Mouse (Mus musculus) cerebral cortex, adult 2 months (tissue): ENCODE results near the gene Hydin.

Source experiments
- WGBS: fragments of 180-500 bp; shearing (Covaris S2); methylation state at CpG from one replicate; pipeline ENCODE4 v1.1.7; 2018; 5-methylcytosine and 5-hydroxymethylcytosine counted together

Gene Hydin

DNA sequence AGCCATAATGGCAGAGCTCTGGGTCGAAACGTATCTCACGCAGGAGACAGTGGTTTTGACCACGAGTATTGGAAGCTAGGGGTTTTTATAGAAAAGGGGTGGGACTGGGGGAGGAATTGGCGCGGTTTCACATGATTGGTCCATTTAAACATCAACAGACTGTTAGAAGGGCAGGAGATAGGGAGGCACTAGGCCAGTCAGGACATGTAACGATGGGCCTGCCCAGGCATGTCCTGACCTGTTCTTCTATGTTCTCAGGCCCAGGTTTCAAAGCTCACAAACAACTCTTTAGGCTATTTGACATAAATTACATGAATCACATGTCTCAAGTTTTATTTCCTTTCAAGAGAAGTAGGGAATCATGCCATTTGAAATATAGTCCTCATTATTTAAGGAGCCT lies 255.7 kb downstream of the Hydin start:
- WGBS, result 90% methylated on average over 7 of the region's 7 CpGs

DNA sequence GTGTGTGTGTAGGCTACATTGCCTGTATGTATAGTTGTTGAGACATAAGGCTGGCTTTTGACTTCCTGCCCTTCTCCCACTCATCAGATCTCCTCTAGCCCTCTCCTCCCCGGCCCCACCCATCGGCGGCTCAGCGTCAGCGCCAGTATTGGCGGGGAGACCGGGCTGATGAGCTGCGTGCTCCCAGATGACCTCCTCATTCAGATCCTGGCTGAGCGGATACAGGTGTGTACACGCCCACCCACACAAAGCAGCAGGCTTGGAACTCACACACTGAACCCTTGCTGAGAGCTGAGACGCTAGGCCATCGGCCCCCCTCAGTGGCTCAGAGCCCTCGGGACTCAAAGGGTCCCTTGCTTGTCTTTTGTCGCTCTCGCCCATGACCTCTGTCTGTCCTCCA lies 256.2 kb downstream of the Hydin start:
- WGBS, result 73% methylated on average over 15 of the region's 15 CpGs

DNA sequence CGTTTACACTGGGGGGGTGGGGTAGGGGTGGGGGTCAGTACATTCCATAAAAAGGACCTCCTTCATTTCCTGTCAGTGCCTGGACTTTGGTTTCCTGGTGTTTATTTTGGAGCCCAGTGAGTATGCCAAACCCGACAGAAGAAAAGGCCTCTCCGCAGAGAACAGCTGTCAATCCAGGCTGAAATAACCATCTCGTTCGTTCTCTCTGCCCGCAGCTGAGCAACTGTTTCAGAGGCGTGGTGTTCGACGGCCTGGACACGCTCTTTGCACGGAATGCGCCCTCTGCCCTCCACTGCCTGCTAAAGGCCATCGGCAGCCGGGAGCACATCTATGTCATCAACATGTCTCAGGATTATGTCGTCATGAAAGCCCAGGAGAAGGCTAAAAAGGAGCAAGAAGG lies 258.5 kb downstream of the Hydin start:
- WGBS, result 61% methylated on average over 15 of the region's 15 CpGs

DNA sequence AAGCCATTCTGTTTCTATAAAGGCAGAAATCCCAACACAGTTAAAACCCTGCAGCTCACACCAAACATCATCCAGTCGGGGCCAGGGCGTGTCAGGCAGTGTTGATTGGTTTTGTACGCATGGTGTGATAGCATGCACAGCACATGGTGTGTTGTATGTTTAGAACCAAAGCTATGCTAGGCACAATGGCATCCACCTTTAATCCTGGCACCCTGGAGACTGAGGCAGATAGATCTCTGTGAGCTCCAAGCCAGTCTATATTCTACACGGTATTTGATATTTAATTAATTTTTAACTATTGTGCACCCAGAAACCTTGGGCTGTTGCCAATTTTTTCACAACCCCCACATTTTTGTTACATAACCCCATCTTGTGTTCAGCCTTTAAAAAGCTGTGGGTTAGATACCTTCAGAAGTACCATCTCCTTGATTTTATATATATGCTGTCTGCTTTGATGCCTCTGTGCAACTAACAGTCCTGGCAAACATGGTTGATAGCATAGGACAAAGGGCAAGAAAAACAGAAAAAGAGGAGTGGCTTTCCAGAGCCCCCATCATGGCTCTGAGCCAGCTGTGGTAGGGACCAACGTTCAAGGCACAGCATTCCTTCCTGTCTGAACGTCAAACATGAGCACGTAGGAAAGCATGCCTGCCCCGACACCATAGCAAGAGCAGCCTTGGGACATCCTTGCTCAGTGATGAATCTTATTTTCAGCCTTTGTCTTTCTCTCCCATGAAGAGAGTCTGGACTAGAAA lies 263.4 kb downstream of the Hydin start:
- 62% methylated on average over 8 of the region's 8 CpGs for WGBS

DNA sequence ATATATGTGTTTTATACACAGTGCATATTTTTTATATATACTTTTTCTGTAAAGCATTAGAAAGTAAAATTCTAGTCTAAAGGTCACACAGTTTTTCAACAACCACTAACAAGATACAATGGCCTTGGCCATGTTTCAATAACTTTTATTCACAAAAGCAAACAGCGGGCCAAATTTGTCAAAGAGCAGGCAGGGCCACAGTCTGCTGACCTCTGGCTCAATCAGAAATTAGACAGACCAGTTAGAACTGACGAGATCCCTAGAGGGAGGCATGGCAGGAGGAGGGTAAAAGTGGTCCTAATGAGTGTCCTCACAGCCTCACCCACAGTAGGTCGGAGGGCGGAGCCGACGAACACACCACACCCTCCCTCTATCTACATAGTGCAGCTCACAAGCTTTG lies 267.0 kb downstream of the Hydin start:
- 88% methylated on average over 6 of the region's 6 CpGs for WGBS

DNA sequence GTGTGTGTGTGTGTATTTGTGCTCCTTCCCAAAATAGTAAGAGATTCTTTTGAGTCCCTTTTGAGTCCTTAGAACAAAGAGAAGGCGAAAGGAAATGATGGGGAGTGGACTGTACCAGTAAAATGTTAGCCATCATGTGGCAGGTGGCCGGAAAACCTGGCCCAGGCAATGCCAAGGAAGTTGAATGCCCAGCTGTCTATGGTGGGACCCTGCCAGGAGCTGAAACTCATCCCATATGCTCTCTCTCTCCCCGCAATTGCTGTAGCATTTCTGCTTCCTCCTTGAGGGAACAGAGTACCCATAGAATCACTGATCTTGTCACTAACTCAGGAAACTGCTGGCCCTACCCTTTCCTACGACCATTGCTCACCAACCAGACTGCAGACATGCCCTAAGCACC lies 271.1 kb downstream of the Hydin start:
- WGBS, result 54% methylated on average over 4 of the region's 4 CpGs

DNA sequence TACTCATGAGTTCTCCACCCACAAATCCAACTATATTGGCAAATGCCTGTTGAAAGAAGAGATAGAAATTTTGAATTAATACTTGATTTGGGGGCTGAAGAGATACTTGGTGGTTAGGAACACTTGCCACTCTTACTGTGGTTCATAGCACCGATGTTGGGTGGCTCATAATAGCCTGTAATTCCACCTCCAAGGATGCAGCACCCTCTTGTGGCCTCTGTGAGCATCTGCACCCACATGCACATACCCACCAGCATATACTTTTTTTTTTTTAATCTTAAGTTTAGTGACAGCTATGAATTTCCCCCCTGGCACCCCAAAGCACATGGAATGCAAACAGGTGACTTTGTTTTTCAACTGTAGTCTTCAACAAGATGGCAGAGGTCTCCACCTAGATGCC lies 283.6 kb downstream of the Hydin start:
- 81% methylated on average over 1 of the region's 1 CpGs for WGBS

DNA sequence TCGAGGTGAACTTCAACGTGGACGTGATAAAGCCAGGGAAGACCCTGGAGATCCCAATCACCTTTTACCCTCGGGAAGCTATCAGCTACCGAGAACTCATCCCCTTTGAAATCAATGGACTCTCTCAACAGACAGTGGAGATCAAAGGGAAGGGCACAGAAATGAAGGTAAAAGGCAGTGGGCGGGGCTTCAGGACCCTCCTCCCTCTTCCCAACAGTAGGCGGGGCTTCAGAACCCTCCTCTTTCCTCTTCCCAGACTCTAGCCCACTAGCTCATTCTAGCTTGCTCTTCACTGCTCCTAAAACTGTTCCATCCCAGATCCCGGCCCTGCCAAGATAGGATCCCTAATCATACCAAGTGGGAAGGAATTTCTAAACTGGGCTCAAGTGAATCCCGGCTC lies 325.9 kb downstream of the Hydin start:
- WGBS, result 81% methylated on average over 9 of the region's 9 CpGs

DNA sequence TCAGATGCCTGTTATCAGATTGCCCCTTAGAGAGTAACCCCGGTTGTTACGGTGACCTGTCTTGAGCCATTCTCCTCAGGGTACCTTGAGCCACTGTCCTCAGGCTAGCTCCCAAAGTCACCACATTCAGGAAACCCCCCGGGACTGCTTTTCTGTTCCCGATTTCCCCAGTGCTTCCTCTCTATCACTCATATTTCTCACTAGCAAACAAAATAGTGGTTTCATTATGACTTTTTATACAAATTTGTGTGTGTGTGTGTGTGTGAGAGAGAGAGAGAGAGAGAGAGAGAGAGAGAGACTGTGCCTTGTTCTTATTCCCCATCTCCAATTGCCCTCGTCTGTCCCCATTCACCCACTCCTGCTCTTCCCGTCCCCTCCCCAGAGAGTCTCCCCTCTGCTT lies 327.4 kb downstream of the Hydin start:
- WGBS, result 86% methylated on average over 6 of the region's 6 CpGs

DNA sequence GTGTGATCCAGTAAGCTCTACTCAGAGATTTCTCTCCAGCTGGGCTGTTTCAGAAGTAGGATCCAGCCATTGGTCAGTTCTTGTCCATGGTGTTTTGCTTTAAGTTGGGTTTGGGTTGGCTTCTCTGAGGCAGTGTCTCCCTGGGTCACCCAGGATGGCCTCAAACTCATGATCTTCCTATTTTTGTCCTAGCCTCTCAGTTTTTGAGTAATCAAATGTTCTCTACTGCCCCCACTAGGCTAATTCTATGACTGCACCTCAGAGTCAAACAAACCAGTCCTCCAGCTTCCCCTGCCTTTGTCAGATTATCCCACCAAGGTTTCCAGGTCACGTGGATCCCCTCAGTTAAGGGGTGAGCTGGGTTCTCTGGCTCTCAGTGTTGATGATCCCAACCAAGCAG lies 337.8 kb downstream of the Hydin start:
- WGBS, result 10% methylated on average over 1 of the region's 1 CpGs

DNA sequence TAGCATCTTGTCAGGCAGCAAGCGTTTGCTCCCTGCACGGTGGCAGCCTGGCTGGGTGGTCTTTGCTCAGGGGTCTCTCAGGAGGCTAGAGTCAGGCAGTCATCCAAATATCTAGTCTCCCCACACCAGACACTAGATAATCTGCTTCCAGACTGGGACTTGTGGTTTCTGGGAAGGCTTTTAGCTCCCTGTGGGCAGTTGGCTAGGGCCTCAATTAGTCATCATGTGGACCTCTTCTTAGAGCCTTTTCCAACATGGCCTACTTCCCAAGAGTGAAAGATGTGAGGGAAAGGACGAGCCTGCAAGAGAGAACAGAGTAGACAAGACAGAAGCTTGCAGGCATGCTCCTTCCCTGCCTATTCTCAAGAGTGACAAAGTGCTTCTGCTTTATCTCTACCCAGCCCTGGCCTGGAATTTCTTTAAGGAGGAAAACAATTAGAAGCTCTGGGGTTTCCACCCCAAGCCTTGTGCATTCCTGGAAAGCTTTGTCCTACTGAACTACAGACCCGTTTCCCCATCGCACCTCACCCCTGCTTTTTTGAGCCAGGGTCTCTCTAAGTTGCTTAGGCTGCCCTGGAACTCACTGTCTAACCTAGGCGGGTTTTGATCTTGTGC lies 338.7 kb downstream of the Hydin start:
- WGBS, result 70% methylated on average over 6 of the region's 6 CpGs

DNA sequence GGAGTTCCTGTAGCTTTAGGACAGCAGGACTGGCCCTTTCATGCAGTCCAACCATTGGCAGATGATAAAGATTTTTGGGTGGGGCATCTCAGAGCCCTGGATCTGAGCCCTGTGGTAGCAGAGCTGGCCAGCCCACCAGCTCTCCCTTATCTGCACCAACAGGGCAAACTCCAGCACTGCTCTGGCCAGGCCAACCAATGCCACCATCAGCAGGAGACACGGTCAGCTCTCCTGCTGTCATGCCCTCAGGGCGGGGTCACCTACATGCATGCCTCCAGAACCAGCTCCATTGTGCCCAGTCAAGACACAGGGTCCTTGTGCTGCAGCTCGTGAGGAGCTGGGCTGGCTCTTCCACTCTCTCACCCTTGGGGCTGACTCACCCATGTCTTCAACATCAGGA lies 349.0 kb downstream of the Hydin start:
- 84% methylated on average over 3 of the region's 3 CpGs for WGBS

DNA sequence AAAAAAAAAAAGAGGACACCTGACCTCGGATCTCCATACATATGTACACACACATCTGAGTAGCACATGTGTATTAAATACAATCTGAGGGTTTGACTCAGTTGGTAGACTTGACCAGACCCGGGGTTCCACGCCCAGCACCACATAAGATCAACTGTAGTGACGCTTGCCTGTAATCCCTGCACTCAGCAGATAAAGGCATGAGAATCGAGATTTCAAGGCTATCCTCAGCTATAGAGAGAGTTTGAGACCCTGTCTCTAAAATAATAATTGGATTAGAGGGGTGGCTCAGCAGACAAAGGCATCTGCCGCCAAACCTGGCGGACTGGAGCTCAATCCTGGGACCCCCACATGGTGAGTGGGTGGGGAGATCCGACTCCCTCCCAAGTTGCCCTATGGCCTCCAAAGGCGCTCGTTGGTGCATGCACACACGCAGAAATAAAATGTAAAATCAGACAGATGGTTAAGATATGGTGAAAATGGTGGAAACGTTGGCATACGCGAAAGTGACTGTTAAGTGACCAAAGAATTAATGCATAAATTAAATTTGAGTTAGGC lies 351.1 kb downstream of the Hydin start:
- WGBS, result 18% methylated on average over 14 of the region's 14 CpGs

DNA sequence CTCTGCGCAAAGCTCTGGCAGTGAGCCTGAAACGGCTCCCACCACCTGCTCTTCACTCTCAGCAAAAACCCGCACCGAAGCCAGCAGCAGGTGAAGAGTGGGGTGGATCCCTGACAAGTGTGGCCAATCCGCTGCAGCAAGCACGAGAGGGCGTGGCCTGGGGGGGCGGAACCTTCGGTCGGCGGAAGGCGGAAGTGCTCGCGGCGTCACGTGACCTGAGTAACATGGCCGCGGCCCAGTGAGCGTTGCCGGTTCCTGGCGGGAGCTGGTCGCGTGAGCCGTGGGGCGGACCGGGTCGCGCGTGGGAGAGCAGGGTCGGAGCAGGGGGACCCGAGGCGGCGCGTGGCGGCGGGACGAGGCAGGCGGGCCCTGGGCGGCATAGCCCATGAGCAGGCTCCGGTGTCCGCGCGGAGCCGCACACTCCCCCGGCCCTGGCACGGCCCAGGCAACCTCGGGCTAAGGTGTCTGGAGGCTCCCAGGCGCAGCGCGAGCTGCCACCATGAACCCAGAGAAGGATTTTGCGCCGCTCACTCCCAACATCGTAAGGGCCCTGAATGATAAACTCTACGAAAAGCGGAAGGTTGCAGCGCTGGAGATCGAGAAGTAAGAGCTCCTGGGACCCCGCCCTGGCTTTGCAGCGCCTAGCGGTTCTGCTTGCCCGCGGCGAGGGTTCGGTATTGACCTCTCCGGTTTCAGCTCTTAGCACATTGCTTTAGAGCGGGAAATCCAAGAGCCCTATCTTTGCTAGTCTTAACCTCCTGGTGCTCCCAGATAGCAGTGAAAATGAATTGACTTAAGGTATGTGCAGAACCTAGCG lies 351.8 kb downstream of the Hydin start, which contains the start of gene Vac14:
TSS of gene Vac14 (plus strand) at position 195 of the 817 bp plus-strand sequence.
- WGBS, result under 1% methylated on average over 67 of the region's 67 CpGs

DNA sequence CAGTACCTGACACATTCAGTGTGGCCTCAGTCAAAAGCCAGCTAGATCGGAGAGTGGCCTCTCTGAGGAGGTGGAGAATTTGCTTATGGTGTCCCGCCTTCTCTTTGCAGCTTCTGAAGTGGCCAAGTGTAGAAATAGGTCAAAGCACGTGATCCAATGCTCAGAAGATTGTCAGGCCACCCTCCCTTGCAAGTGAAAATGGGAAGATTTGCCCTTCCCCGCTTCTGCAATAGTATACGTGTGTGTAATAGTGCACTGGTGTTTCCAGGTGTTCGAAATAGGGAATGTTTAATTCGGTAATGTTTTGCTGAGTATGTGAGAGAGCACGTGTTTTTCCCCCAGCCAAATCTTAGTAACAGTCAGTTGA lies 352.4 kb downstream of the Hydin start:
- 15% methylated on average over 8 of the region's 8 CpGs for WGBS

DNA sequence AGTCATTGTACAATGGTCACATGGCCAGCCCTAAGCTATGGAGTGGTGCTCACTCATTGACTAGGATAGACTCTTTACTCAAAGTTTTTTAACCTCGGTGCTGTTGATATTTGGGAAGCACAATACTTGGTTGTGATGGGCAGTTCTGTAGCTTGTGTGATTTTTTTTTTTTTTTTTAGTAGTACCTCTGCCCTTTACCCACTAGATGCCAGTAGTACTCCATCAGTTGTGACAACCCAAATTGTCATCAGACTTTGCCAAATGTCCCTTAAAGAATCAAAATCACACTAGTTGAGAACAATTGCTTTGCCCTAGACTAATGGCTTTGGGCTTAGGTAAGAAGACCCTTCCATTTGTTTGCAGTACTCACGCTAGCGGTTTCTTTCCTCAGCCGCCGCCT lies 353.1 kb downstream of the Hydin start:
- WGBS, result 76% methylated on average over 5 of the region's 5 CpGs

DNA sequence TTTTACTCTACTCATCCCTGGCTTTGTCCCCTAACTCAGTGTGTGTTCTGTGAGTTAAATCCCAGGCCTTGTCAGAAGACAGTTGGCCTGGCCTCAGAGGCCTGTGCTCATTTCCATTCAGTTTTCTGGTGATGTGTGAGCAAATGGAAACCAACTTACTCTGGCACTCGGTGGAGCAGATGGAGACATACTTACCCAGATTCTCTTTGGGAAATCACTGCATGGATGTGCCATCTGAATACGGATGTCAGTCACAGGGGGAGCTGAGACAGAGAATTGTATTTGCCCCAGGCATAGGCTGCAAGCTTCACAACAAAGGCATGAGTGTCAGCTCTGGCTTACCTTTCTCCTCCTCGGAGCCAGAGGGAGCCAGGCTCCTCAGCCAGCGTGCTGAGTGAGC lies 359.7 kb downstream of the Hydin start:
- 56% methylated on average over 4 of the region's 4 CpGs for WGBS

DNA sequence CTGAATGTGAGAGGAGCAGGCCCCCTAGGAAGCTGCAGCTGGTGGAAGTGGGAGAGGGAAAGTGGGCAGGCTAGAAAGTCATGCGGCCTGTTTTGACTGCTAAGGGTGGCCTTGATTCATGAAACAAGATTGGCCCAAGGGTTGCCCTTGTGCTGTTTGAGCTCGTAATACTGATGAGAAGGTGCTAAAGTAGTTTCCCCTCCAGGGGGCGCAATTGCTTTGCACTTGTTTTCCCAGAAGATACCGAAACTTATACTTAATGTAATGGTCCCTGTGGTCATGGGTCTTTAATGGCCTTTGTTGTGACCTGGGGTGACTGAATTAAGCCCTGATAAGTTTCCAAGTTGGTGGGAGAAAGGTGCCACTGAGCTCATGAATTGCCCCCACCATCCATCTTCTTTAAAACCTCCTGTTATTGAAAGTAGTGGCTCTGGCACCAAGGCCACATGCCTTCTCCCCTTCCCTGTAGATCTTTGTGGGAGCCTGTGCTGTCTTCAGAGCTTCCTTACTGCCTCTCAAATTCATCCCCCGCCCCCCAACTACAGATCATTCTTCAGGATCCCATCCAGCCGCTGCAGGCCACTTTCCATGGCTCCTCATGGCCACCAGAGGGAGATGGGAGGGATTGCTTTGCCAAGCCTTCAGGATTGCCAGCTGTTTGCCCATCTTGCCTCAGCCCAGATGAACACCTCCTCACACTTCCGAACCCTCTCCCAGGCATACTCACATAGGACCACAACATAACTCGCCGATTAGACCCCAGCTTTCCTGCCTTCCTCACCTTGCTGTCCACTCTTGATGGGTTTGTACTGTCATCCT lies 362.7 kb downstream of the Hydin start:
- 59% methylated on average over 9 of the region's 9 CpGs for WGBS

DNA sequence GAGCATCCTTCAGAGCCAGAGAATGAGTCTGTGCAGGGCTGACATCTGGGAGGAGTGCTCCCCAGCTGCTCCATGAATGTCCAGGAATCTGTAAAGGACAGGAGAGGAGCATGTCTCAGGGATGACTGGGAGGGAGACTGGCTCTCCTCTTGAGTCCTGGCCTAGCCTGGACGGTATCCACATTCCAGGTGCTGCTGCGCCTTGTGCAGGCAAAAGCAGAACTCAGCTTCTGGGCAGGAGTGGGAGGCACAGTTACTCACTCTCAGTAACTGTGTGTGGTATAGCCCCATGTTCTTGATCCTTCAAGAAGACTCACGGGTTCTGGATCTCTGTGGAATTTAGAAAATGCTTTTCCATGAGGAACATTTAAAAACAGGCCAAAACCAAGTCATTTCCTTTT lies 363.3 kb downstream of the Hydin start:
- WGBS, result 67% methylated on average over 3 of the region's 3 CpGs

DNA sequence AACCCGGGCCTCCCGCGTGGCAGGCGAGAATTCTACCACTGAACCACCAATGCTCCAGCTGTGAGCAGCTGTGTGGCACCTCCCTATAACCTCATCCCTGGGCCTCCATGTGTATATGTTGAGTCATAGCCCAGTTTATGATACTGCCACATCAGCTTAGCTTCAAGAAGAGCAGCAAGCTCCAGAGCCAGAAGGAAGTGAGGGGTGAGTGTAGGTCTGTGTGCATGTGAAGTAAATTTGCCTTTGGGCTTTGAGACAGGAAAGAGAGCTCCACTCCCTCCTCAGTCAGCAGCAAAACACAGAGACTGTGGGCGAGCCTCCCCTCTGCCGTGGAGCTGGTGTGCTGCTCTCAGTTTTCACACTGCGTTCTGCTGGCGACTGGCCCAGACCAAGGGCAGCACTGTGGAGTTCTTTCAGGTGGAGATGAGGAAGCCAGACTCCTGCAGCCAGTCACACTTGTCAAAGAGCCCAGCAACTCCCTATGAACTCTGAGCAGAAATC lies 363.8 kb downstream of the Hydin start:
- 47% methylated on average over 8 of the region's 8 CpGs for WGBS

DNA sequence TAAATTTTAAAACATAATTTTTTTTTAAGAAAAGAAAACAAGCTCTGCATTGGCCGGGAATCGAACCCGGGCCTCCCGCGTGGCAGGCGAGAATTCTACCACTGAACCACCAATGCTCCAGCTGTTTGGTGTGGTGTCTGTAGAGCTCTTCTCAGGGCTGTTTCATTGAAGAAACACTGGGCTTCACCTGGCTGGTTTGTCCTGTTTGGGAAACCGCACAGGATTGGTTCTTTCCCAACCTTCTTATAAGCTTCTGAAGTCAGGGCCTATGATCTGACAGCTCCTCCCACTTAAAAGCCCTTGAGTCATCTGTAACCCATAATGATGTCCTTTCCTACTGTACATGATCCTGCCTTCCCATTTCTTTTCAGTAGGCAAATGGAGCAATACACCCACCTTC lies 364.4 kb downstream of the Hydin start:
- 85% methylated on average over 7 of the region's 7 CpGs for WGBS
